Mouse (Mus musculus) heart, adult 2 months (tissue): ENCODE results near the gene Abt1. TPM values are rescaled to one million over a fixed set of nuclear protein-coding genes. Genes with fewer than 3 reads are reported as not detected.

Experiments
- DNase-seq, 2 experiments: peaks; one replicate each; pipeline ENCODE4 v3.0.0; 2021
- H3K27ac ChIP-seq: fragments of 200-600 bp; 2 replicates; pipeline ENCODE4 v1.8.1; 2022
- H3K27me3 ChIP-seq: fragments of 200-500 bp; 2 replicates; pipeline ENCODE4 v1.6.1; 2012; ENCODE audit warnings: mild to moderate bottlenecking, low read length, inconsistent platforms, mixed read lengths; ENCODE audit not compliant: control insufficient read depth, insufficient read depth
- H3K36me3 ChIP-seq: fragments of 200-500 bp; 2 replicates; pipeline ENCODE4 v1.6.1; 2012; ENCODE audit warnings: low read length, inconsistent platforms; ENCODE audit not compliant: control insufficient read depth, insufficient read depth
- H3K4me1 ChIP-seq: fragments of 200-500 bp; 2 replicates; pipeline ENCODE4 v1.6.1; 2011; ENCODE audit warnings: low read length; ENCODE audit not compliant: control insufficient read depth, insufficient read depth
- H3K4me3 ChIP-seq: fragments of 200-600 bp; 2 replicates; pipeline ENCODE4 v1.8.1; 2022
- H3K79me2 ChIP-seq: fragments of 200-500 bp; replicated peaks from 2 replicates; pipeline ENCODE4 v1.6.1; 2012; ENCODE audit warnings: mild to moderate bottlenecking, inconsistent platforms, low read length, moderate library complexity, mixed read lengths; ENCODE audit not compliant: control insufficient read depth, insufficient read depth
- H3K9ac ChIP-seq: fragments of 200-500 bp; 2 replicates; pipeline ENCODE4 v1.6.1; 2012; ENCODE audit warnings: low read depth, mild to moderate bottlenecking, control low read depth, inconsistent platforms, low read length, mixed read lengths
- CTCF ChIP-seq: fragments of 200-600 bp; IDR thresholded peaks from 2 replicates; pipeline ENCODE4 v1.8.1; 2022; ENCODE audit warnings: antibody characterized with exemption, mild to moderate bottlenecking, moderate library complexity
- EP300 ChIP-seq: fragments of 200-500 bp; IDR thresholded peaks from 2 replicates; pipeline ENCODE4 v1.6.1; 2011; ENCODE audit warnings: low read depth, low read length, control low read depth; ENCODE audit not compliant: insufficient read depth
- POLR2A ChIP-seq: fragments of 200-500 bp; IDR thresholded peaks from 2 replicates; pipeline ENCODE4 v1.6.1; 2011; ENCODE audit warnings: mild to moderate bottlenecking, low read depth, low read length, control low read depth; ENCODE audit not compliant: insufficient read depth
- WGBS: fragments of 180-500 bp; shearing (Covaris S2); methylation state at CpG from one replicate; pipeline ENCODE4 v1.1.7; 2018; 5-methylcytosine and 5-hydroxymethylcytosine counted together
- intact Hi-C: fragments of 180-260 bp; cut with DNase I; formaldehyde crosslinking; loops from one replicate; pipeline ENCODE4 v1.15.1; 2025
- polyA plus RNA-seq: library from polyadenylated mRNA; depleted of rRNA; stranded (reverse); fragments of >200 nt; gene quantifications from 2 replicates; pipeline ENCODE4 v1.2.3, GENCODE M21; 2012
- total RNA-seq, 2 experiments: library from RNA; stranded (reverse); gene quantifications; 2 replicates each; pipeline ENCODE4 v1.2.3; 2021

The Abt1 gene
- total and polyA plus RNA-seq, 3 experiments = 2.4 to 5.1 (median 3.9) TPM

- Histone ChIP-seq H3K4me1 (no peaks in the 10 kb centered on the region; the same call in 1 of the 2 replicates), H3K27ac (no peak overlapping the region), H3K36me3 (no peaks in the 10 kb centered on the region; the same call in 1 of the 2 replicates), H3K9ac (no peak overlapping the region), H3K4me3 (no peak overlapping the region), H3K79me2 (no peaks in the 10 kb centered on the region), H3K27me3 (no peaks in the 10 kb centered on the region)
- no peak for DNase-seq
- 68% methylated on average over 5 of the region's 5 CpGs for whole genome bisulfite sequencing
- no peak for TF ChIP-seq CTCF
- intact Hi-C loops = loop anchor here (5.0 to 10.0 kb wide), 2 partner anchors 264 to 1489 kb away; partner anchors contain the start of genes Hist1h1t, Hist1h4c and Zfp184
Observed at GRCm38 (mm10) chr13:23433801-23434200, 10.1 kb upstream of the Abt1 start.

GRCm38 (mm10) chr13:23433206-23433605, 9.5 kb upstream of the Abt1 start:
- Histone ChIP-seq H3K27me3 (no peaks in the 10 kb centered on the region), H3K4me3 (peak overlapping the region; percentile 49), H3K36me3 (no peaks in the 10 kb centered on the region; the same call in 1 of the 2 replicates), H3K79me2 (no peaks in the 10 kb centered on the region), H3K27ac (no peak overlapping the region), H3K9ac (no peak overlapping the region), H3K4me1 (no peaks in the 10 kb centered on the region; the same call in 1 of the 2 replicates)
- 7% methylated on average over 5 of the region's 5 CpGs for WGBS
- DNase-seq = no peak
- intact Hi-C loops = loop anchor here (5.0 to 10.0 kb wide), 2 partner anchors 264 to 1488 kb away; partner anchors contain the start of genes Hist1h1t, Hist1h4c and Zfp184
- TF ChIP-seq CTCF (no peak), POLR2A (no peak)

GRCm38 (mm10) chr13:23432562-23433201, 9.0 kb upstream of the Abt1 start:
- peak overlapping the region; percentile 49 for H3K4me3 ChIP-seq
- no peaks in the 10 kb centered on the region for H3K27me3 ChIP-seq
- no peaks in the 10 kb centered on the region; the same call in 1 of the 2 replicates for H3K36me3 ChIP-seq
- intact Hi-C loops = loop anchor here (5.0 to 10.0 kb wide), 2 partner anchors 265 to 1488 kb away; partner anchors contain the start of genes Hist1h1t, Hist1h4c and Zfp184
- peak overlapping the region; percentile 26; the same call in 1 of the 2 replicates for H3K9ac ChIP-seq
- H3K79me2 ChIP-seq = no peaks in the 10 kb centered on the region
- under 1% methylated on average over 28 of the region's 28 CpGs for WGBS
- H3K4me1 ChIP-seq = no peaks in the 10 kb centered on the region; the same call in 1 of the 2 replicates
- TF ChIP-seq EP300 (peak; percentile 79; the same call in 1 of the 2 replicates), CTCF (peak; percentile 90), POLR2A (peak; percentile 75)
- peak; percentile 89 to 94 for DNase-seq
- peak overlapping the region; percentile 86 for H3K27ac ChIP-seq

GRCm38 (mm10) chr13:23431351-23431771, 7.7 kb upstream of the Abt1 start:
- Histone ChIP-seq H3K79me2 (no peaks in the 10 kb centered on the region), H3K9ac (peak overlapping the region; percentile 79), H3K36me3 (no peaks in the 10 kb centered on the region; the same call in 1 of the 2 replicates), H3K4me3 (peak overlapping the region; percentile 49), H3K4me1 (no peaks in the 10 kb centered on the region; the same call in 1 of the 2 replicates), H3K27ac (peak overlapping the region; percentile 86), H3K27me3 (no peaks in the 10 kb centered on the region)
- no peak for TF ChIP-seq CTCF
- peak; percentile 92 for TF ChIP-seq EP300
- TF ChIP-seq POLR2A = peak; percentile 50; the same call in 1 of the 2 replicates
- intact Hi-C loops = loop anchor here (1.0 to 10.0 kb wide), 3 partner anchors 88 to 1487 kb away; partner anchors contain the start of genes Hist1h1t, Hist1h4c and Zfp184
- peak; percentile 83 to 84 for DNase-seq
- WGBS = under 1% methylated on average over 15 of the region's 15 CpGs

- H3K36me3 ChIP-seq = no peaks in the 10 kb centered on the region; the same call in 1 of the 2 replicates
- H3K4me3 ChIP-seq = peak overlapping the region; percentile 49
- no peaks in the 10 kb centered on the region for H3K27me3 ChIP-seq
- no peaks in the 10 kb centered on the region for H3K79me2 ChIP-seq
- peak; percentile 81 to 88 for DNase-seq
- peak overlapping the region; percentile 86 for H3K27ac ChIP-seq
- 0% methylated on average over 17 of the region's 17 CpGs for WGBS
- intact Hi-C loops = loop anchor here (1.0 to 10.0 kb wide), 3 partner anchors 89 to 1486 kb away; partner anchors contain the start of genes Hist1h1t, Hist1h4c and Zfp184
- H3K4me1 ChIP-seq = no peaks in the 10 kb centered on the region; the same call in 1 of the 2 replicates
- TF ChIP-seq EP300 (0 out of 2 replicates have a peak, but pooled peaks have one; percentile 10), POLR2A (peak; percentile 74), CTCF (peak; percentile 74)
- H3K9ac ChIP-seq = peak overlapping the region; percentile 78
Observed at GRCm38 (mm10) chr13:23430734-23431133, 7.1 kb upstream of the Abt1 start.
